Mouse (Mus musculus) left cerebral cortex, postnatal 4 days (tissue): Measurements from ENCODE around the gene Adamtsl1. TPM values are rescaled to one million over a fixed set of nuclear protein-coding genes. Genes with fewer than 3 reads are reported as not detected.
A peak's percentile ranks its signal among the peaks of the same experiment; 100 is the strongest.

Experiments used
- DNase-seq: peaks from one replicate; pipeline ENCODE4 v3.0.0-alpha.2; 2022
- intact Hi-C: fragments of 180-260 bp; cut with DNase I; formaldehyde crosslinking; loops from one replicate; pipeline ENCODE4 v1.15.1; 2025
- total RNA-seq, 2 experiments: library from RNA; stranded (reverse); gene quantifications; 2 replicates each; pipeline ENCODE4 v1.2.3; 2021

Adamtsl1 gene
- total RNA-seq, 2 experiments from 2014 or later: 12.3 to 12.4 TPM

- intact Hi-C loops: no loop called here
- DNase-seq: no peak
These were observed 270.5 kb downstream of the Adamtsl1 start for GRCm38 (mm10) chr4:85784428-85784827.

- intact Hi-C loops: no loop called here
- no peak for DNase-seq
These were observed 276.3 kb downstream of the Adamtsl1 start for GRCm38 (mm10) chr4:85790226-85790625.

DNA sequence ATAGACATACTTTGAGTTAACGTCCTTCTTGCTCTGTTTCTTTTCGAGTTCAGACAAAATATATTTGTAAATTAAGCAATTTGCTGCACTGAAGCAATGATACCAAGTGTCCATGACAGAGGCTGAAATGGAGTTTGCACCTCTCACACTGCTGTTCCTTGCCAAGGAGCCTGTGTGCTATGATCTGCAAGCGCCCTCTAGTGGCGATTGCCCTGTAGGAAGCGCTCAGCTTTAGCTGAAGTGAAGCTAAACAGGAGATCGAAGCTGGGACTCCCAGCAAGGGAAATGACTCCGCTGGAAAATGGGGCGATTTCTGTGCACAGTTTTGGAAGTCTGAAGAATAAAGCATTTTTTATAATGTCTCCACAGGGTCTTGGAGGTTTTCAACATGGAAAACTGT lies 287.8 kb downstream of the Adamtsl1 start:
- peak; percentile 84 for DNase-seq
- intact Hi-C loops: loop anchor here (5.0 kb wide), 2 partner anchors 400 to 640 kb away; no protein-coding TSS in a partner anchor

- DNase-seq: no peak
- intact Hi-C loops: no loop called here
These were observed 300.4 kb downstream of the Adamtsl1 start for GRCm38 (mm10) chr4:85814418-85814817.

DNA sequence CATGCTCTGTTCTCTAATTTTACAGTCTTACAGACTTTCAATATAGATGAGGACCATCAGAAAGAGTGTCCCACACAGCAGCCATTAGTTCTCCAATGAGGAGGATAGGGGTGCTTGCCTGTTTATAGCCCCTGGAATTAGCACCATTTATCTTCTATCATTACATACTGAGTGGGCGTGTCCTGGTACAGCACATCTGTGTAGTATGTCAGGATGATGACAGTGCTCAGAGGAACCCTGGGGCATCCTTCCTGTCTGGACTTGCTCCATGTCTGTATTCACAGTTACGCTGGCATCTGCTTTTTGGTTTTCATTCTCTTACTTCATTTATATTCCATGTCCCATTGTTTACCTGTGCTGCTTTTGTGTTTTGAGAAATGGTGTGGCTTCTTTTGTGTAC lies 304.5 kb downstream of the Adamtsl1 start:
- intact Hi-C loops: loop anchor here (5.0 kb wide), 1 partner anchor 656 kb away; no protein-coding TSS in a partner anchor
- no peak for DNase-seq

- intact Hi-C loops: loop anchor here (5.0 kb wide), 1 partner anchor 657 kb away; no protein-coding TSS in a partner anchor
- peak; percentile 41 for DNase-seq
These were observed 305.2 kb downstream of the Adamtsl1 start for GRCm38 (mm10) chr4:85819169-85819568.

DNA sequence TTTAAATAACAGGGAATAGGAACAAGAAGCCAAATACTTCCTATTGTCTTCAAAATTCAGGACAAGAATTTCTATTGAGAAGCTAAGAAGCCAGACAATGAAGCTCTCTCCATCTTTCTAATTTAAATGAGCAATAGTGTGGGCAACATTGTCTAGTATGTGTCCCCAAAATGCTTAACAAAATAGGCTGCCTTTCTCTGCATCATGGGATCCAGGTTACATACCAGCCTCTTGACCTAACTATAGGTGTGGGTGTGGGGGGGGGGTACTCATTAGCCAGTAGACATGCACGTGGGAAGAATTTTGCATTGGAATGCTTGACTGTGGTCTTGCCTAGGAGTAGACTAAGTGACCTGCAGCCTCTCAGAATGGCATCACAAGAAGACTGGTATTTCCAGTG lies 305.9 kb downstream of the Adamtsl1 start:
- DNase-seq: no peak

GRCm38 (mm10) chr4:85823952-85824704 lies 310.2 kb downstream of the Adamtsl1 start:
- intact Hi-C loops: no loop called here
- no peak for DNase-seq

More for the DNA sequence above, 305.9 kb downstream of the Adamtsl1 start:
- intact Hi-C loops: loop anchor here (5.0 kb wide), 1 partner anchor 658 kb away; no protein-coding TSS in a partner anchor

DNA sequence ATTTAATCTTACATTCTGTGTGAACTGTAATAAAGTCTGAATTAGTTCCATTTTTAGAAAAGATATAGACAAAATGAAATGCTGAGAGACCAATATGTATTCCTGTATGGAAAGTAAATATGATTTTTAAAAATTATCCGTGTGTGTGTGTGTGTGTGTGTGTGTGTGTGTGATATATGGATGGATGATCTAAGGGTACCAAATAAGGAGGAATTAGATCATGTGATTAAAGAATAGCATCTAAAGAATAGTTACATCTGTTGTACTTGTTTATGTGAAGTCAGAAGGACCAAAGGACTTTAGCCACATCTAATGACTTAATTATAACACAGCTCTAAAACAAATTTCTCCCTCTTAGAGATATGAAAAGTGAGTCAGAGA lies 310.7 kb downstream of the Adamtsl1 start:
- DNase-seq: no peak
- intact Hi-C loops: no loop called here

DNA sequence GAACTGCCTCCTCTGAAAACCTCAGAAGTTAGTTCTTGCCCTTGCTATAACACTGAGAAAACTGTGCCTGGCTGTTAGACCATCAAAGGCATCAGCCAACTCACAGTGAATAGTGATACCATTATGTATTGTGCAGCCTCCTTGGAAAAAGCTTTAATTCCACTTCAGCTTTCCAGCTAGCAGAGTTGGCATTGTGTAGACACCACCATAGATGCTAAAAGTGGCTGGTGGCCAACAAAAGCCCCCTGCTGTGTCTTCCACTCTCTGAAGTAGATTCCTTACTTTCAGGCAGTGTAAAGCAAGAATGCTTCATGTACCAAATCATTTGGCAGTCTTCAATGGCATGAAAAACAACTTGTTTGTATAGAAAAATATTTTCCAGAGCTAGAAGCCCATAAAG lies 323.1 kb downstream of the Adamtsl1 start:
- intact Hi-C loops: no loop called here
- DNase-seq: peak; percentile 88

DNA sequence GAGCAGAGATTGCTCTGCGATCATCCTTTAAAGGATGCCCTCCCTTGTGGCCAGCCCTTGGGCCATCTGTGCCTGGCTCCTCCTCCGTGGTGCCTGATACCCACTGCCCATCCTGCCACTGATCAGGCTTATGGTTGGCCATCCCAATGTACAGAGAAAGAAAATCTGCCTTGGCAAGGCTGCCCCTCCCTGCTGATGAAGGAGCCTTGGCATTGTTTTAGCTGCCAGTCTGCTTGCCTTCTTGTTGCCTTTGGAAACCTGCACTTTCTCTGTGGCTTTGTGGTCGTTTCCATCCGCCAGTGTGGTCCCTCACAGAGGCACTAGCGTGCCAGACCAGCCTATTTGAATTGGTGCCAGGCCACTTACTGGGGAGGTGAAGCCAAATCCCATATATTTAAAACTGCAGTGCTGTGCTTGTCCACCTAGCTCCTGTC lies 323.6 kb downstream of the Adamtsl1 start:
- intact Hi-C loops: no loop called here
- DNase-seq: peak; percentile 92

- DNase-seq: no peak
- intact Hi-C loops: no loop called here
These were observed 324.1 kb downstream of the Adamtsl1 start for GRCm38 (mm10) chr4:85838031-85838430.

GRCm38 (mm10) chr4:85842113-85842512 lies 328.1 kb downstream of the Adamtsl1 start:
- DNase-seq: peak; percentile 84
- intact Hi-C loops: no loop called here

DNA sequence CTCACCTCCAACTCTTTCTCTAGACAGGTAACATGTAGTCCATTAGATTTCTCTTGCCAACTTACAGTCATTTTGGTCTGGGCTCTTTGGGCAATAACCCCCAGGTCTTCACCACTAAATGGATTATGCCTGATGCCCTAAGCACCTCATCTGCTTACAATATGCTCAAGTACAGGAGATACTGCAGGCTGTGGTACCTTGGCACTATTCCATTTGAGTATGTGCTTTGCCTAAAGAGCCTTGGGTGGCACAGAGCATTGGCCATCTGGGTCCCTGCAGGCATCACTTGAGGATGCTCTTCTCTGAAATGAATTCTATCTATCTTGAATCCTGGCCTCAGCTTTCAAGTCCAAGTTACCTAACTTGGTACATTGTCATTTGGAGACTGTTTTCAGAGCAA lies 330.4 kb downstream of the Adamtsl1 start:
- intact Hi-C loops: no loop called here
- DNase-seq: peak; percentile 52

DNA sequence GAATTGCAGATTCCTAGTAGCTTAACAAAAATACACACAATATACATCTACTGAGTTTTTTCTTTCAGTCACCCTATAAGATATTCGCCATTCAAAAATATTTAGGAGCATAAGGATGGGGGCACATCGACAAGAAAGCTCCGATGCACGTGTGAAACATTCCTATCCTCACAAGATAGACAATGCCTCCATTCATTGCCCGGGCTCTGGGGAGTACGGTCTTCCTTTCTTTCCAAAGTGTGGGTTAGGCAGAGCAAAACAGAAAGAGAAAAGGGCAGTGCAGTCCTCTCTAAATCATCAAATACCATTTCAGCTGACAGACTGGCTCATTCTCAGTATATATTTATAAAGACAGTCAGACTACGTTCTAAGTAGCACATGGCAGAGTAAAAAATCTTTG lies 332.0 kb downstream of the Adamtsl1 start:
- intact Hi-C loops: no loop called here
- DNase-seq: no peak

GRCm38 (mm10) chr4:85853401-85853800 lies 339.4 kb downstream of the Adamtsl1 start:
- DNase-seq: no peak
- intact Hi-C loops: no loop called here

- intact Hi-C loops: no loop called here
These were observed 340.5 kb downstream of the Adamtsl1 start for GRCm38 (mm10) chr4:85854507-85854906.

DNA sequence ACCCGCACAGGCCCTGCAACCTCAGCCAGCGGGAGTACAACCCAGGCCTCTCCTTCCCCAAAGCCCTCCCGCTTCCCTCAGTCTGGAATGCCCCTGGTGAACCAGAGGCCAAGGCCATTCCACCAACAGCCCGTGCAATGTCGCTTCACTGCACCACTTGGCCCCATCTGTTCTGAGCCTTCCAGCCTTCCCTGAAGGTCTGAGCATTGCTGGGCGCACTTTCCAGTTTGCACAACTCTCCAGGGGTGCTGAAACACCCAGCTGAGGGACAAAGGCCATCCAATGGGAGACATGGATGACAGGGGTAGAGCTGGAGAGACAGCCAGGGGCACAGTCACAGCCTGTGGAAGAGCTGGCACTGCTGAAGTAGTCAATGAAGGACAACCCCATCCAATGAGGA lies 365.4 kb downstream of the Adamtsl1 start:
- DNase-seq: no peak
- intact Hi-C loops: no loop called here

More at GRCm38 (mm10) chr4:85854507-85854906, 340.5 kb downstream of the Adamtsl1 start:
- no peak for DNase-seq

GRCm38 (mm10) chr4:85881318-85881717 lies 367.3 kb downstream of the Adamtsl1 start:
- intact Hi-C loops: no loop called here
- DNase-seq: no peak

- intact Hi-C loops: no loop called here
- no peak for DNase-seq
These were observed 370.1 kb downstream of the Adamtsl1 start for GRCm38 (mm10) chr4:85884031-85884430.

GRCm38 (mm10) chr4:85889877-85890598 lies 376.1 kb downstream of the Adamtsl1 start:
- intact Hi-C loops: no loop called here
- DNase-seq: no peak

GRCm38 (mm10) chr4:85901316-85901715 lies 387.3 kb downstream of the Adamtsl1 start:
- intact Hi-C loops: no loop called here
- no peak for DNase-seq
